Mouse (Mus musculus): ENCODE measurements at regions not wholly inside any gene's neighbourhood (a gene's known extent, or its start where the extent isn't known, plus 50 kb on each side); places are given as distances from the start of the nearest gene placed in this dataset.

DNA sequence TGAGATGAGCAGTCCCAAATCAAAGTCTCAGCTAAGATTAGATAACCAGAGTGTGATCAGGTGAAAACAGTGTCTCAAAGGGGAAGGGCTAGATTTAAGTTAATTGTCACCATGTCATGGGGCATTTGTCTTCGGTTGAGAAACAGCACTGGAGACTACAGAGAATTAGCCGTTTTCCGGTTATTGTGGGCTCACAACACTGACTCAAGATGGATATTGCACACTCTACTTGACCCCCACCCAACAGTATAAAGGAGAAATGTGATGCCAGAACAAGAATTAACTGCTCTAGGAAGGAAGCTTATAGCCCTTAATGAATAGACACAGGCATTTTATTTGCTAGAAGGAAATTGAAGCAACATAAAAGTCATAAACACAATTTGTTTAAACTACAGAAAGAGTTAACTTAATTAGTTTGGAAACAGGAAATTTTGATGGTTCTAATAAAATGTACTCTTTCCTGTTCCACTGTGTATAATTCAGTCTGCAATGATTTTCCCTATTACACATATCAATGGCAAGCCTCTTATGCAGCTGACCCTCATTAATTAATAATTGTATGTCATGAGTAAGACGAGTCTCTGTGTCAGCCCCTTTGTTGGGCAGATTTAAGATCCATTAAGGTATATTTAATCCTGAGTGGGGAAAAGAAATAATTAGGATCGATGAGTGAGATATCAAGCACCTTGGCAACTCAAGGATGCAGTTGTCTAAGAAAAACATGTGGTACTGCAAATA lies 277.4 kb upstream of the Tmeff2 start:
- no peak for DNase-seq (ENCODE audit: low read depth, low spot score)

DNA sequence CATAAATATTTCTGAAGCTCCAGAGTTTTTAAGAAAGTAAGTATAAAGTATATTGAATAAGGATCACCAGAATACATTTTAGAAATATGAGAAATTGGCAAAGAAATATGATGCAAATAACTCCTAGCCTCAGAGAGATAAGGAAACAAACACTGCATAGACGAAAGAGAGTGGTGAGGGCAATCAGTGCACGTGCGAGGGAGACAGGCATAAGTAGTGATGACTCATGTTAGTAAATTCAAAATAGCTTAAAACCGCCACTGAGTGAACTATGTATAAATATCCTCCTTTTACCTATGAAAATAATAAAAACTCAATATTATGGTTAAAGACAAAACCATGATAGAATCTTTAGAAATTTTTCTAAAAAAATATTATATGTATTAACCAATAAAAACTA lies 271.4 kb upstream of the Tmeff2 start:
- no peak for DNase-seq (ENCODE audit: low read depth, low spot score)

DNA sequence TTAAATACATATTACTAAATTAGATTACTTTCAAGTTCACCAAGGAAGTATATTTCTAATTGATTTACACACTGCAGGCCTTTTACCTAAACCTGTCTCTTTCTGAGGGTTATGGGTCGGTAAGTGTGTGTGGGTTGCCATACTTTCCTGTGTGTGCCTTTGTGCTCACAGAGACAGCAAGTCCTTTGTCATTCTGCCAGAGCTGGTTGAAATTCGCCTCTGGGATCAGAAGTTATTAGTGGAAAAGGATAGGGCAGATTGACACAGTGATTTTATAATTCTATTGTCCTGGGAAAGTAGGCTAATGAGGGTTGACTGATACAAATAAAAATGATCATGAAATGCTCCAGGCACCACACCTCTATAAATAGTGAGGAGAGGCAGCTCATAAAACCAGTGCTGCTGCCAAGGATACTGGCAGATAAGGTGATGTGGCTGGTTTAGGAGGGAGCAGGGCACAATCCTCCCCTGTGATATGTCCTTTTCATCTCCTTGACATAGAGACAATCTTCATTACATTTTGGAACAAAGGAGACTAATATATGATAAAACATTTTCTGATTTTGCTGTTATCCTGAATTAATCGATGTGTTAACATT lies 270.9 kb upstream of the Tmeff2 start:
- DNase-seq (ENCODE audit: low read depth, low spot score) = no peak

DNA sequence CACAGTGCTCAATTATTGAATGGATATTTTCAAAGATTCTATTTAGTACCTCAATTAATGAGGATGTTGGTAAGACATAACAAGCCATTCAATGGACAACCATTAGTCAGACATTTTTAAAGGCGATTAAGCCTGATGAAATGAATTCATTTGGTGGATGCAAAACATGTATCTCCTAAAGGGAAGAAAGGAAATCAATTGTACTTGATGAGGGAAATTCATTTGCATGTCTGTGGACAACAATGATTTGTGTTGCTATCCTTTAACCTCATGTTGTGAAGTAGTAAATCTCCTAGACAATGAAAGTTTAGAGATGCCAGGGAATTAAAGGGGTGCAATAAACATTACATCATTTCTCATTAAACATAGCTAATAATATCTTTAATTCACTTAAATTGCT lies 262.5 kb upstream of the Tmeff2 start:
- no peak for DNase-seq (ENCODE audit: low read depth, low spot score)

DNA sequence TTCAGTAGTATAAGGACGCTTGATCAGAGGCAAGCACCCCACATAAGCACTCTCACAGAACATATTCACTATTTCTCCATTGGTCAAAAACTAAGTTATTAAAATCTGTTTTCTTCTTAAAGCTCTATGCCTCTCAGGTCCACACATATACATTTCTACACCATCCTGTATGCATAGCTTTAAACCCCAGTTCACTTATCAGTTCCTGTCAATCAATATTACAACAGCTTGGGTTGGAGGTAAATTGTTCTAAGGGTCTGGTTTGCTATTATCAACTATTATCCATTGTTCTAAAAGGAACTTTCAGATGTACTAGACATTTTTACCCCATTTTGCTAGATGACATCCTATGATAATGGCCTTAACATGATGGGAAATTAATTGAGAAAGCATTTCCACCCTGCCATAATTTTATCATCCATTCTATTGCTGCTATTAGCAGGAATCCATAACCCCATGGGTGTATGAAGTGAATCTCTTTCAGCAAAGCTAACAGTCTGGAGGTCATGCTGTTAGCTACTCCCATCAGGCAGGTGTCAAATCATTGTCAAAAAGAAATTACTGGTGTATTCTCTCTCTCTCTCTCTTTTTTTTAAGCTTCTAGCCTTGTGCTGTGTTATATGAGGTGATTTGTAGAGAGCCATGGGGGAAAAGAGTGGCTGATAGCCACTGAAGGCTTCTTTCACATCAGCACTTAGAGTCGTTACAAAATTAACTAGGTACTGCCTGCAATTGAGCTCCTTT lies 253.3 kb upstream of the Tmeff2 start:
- DNase-seq (ENCODE audit: low read depth, low spot score) = no peak

DNA sequence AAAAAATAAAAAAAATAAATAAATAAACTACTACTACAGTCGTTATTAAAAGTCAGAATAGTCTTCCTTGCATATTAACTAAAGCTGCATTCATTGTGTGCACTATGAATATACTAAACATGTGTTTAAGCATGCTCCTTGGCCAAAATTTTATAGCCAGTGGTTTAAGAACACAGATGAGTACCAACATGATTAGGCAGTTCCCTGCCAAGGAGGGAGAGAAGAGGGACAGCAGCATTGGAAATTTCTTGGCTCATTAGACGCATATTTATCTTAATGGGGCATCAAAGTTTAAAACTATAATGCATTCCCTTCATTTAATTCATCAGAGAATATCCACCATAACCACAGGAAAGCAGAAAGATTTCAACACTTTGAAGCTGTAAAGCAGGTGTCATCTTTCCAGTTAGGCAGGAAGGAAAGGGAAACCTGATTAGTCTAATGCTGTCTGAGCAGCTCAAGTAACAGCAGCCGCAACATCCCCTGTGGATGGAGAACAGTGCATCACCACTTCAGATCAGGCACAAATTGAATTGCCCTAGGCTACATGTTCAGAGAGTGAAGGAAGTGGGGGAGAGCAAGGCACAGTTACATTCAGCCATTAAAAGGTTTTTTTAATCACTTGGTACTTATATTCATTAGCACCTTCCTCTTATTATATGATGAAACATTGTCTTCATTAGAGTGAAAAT lies 248.3 kb upstream of the Tmeff2 start:
- DNase-seq (ENCODE audit: low read depth, low spot score) = no peak

DNA sequence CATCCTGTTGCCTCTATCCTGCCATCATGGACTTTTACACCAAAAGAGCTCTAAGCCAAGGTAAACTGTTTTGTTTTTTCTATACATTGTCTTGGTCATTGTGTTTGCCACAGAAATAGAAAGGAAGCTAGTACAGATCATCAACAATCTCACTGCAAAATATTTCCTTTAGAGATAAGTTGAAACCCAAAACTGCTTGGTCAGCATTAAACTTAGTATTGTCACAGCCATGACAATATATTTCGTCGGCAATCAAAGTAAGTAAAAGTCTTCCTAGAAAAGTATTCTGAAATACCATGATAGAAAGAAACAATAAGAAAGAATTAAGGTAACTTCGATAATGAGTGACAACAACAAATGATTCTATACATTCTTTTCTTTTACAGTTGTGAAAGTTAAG lies 235.3 kb upstream of the Tmeff2 start:
- no peak for DNase-seq (ENCODE audit: low read depth, low spot score)

DNA sequence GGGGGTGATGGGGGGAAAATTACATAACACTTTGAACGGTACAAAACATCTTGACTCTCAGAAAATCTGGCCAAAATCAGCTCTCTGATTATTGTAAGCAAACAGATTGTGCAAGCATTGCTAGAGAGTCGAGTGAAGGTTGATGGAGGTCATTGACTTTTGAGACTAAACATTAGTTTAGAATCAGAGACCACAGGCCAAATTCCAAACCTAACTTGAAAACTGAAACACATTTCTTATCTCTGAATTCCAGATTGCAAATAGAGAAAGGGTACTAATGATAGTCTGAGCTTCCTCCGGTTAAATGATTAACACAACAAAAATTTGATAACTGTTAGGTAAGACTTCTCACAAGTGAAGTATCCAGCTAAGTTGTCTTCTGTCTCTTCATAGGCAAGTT lies 217.5 kb upstream of the Tmeff2 start:
- no peak for DNase-seq (ENCODE audit: low read depth, low spot score)

DNA sequence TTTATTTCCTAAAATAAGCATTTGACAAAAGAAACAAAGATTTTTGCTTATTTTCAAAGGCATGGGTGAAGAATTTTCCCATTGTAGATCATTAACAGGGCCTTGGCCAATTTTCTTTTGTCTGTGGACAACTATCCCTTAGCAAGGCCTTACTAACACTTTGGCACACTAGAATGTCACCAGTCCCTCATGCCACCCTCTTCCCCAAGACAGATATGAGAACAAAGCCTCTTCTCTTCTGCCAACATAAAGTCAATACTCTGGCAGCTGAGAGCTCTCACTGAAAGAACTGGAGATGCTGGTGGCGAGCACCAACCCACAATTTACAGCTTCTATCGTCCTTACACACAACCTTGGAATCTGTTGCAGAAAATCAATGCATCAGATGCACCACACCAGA lies 215.1 kb upstream of the Tmeff2 start:
- DNase-seq (ENCODE audit: low read depth, low spot score) = no peak

DNA sequence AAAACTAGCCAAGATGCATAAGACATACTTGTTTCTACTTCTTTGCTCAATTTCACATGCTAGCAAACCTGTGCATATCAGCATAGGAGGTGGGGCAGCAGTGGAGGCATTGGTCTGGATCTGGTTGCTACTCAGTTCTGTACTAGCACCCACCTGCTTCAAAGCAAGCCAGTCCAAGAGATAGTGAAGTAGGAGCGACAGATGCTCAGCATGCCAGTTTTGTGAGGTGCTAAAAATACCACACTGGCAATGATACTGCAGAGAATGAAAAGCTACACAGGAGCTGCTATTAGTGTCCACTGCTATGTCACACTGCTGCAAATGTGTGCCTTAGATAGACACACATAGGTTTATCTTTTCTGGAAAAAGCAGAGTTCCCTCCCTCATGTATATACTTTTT lies 203.5 kb upstream of the Tmeff2 start:
- DNase-seq (ENCODE audit: low read depth, low spot score) = no peak

DNA sequence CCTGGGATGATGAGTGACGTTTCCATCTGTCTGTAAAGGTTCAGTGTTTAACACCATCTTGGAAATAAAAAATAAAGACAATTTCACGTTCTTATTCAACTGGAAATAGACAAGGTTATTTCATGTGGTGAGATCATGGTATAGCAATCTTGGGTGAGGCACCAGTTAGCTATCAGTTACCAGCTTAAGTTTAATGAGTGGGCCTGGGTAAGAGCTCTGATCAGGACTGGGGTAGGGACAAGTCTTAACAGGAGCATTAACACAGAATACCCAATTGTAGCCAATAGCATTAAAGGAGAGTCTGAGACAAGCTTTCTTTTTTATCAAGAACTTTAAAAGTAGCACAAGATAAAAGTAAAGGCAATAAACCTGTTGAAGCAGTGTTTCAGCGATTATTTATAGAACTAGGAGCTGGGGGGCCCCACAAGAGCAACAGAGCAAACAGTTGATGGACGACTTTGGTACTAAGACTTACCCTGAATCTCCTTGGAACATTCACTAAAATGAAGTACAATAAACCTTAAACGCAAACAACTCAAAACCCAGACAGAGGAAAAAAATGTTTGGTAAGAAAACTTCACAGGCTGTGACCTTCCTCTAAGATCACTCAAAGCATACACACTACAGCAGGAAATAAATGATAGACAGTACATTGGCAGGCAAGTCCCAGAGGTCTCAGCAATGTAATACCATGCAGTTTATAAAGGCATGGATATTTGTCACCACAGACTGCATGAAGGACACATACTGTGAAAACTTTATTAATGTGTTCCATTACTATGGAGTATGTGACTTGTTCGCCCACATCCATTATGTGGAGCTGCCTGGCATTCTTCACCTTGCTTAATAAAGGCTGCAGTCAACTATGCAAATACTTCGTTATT lies 202.9 kb upstream of the Tmeff2 start:
- DNase-seq (ENCODE audit: low read depth, low spot score) = no peak

DNA sequence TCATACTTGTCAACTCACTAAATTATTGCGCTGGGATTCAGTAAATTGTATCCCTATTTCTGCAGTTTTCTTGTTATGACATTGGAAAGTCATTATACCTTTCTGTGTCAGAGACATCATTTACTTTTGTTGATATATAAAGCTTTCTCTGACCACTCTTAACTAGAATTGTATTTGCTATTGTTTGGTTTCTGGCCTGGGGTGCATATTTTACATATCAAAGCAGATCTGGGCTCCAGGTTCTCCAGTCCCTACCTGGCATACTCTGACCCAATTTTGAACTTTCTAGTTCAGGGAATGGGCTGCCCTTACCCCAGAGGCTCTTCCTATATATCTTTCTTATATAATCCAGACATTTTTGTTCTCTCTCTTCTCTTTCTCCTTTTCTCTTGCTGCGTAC lies 195.8 kb upstream of the Tmeff2 start:
- no peak for DNase-seq (ENCODE audit: low read depth, low spot score)

DNA sequence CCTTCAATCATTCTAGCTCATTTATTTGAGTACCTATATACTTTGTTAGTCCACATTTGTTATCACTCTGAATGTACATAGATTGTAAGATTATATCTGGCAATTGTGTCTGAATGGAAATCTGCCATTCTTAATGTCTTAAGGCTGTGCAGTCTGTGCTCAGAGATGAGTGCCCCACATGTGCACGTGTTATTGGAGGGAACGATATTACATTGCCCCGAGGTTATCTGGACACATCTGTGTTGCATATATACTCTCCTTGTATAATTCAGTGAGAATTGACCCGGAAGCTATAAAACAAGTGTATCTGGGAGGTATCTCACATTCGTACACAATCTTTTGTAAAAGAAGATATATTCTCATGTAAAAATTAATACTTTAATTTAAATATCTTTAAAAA lies 155.4 kb upstream of the Tmeff2 start:
- DNase-seq (ENCODE audit: low read depth, low spot score) = no peak

DNA sequence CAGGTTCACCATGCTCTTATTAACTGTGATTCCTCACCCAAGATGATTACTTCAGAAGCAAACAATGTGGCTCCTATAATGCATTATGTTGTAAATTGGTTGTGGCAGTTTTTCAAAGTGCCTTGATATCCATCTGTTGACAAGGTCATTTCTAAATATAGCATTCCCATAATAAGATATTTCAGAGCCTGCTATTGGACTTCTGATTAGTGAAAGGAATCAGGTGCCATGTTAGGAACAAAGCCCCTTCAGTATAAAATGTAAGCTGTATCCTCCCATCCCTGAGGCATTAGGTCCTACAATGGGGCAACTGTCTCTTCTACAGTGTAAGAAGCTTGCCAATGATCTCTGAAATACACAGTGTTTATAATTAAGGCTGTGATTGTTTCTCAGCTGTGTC lies 130.2 kb upstream of the Tmeff2 start:
- DNase-seq (ENCODE audit: low read depth, low spot score) = no peak

DNA sequence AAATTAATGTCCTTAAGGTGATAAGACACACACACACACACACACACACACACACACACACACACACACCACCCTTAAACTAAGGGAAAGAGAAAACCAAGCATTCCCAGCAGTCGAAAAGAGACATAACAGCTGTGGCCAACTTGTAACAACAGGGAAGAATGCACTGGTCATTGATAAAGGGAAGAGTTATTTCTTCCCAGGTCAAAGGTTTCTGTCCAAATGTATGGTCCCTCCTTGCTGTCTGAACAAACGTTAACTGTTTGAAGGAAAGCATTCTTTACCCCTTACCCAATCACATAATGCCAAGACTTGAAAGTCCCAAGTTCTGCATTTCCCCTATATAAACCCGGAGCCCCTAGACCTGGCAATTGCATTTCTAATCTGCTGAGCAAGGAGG lies 105.2 kb upstream of the Tmeff2 start:
- DNase-seq (ENCODE audit: low read depth, low spot score) = no peak

DNA sequence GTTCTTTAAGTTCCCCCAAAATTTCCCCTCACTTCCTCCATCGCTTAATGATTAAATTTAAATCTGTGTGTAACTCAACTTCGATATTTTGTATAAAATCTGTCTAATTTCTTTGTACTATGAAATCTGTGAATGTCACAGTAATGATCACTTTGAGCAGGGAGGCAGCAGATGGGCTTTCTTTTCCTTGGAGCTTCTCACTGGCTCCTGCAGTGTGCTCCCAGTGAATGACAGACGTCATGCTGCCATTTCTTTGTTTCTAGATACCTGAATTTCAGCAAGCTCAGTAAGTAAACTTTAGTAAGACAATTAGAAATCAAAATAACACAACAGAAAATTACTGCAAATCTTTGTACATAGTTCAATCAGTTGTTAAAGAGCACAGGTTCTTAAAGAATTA lies 102.3 kb upstream of the Tmeff2 start:
- DNase-seq (ENCODE audit: low read depth, low spot score) = no peak

DNA sequence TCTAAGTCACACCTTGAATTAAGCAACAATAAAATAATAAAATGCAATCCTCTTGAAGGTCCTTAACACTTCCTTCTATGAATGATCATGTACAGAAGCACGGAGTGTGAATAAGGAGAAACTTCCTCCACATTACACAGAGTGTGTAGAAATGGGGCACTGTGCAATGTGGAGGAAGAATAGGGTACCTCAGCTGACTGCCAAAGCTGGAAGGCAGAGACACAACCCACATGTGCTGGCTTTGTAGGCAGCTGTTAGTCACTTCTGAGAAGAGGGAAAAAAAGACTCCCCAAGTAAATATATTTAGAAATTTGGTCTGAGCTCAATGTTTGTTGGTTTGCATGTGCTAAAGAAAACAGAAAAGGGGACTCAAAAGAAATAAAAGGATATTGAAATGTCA lies 94.1 kb upstream of the Tmeff2 start:
- DNase-seq (ENCODE audit: low read depth, low spot score) = no peak

DNA sequence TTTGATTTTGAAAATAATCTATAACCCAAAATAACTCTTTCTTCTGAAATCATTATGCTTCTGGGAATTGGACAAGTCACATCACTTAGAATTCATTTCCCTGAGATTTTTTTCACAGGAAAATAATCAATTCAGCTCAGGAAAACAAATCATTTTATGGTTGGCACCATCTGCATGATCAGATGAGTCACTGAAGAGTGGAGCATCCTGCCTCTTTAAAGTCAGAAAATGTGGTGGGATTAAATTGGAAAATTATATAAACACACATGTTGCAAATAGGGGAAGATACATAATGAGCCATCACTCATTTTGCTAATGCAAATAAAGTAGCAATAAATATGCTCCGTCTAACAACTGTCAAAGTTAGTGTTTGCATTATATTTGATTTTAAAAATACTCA lies 93.6 kb upstream of the Tmeff2 start:
- DNase-seq (ENCODE audit: low read depth, low spot score) = no peak

DNA sequence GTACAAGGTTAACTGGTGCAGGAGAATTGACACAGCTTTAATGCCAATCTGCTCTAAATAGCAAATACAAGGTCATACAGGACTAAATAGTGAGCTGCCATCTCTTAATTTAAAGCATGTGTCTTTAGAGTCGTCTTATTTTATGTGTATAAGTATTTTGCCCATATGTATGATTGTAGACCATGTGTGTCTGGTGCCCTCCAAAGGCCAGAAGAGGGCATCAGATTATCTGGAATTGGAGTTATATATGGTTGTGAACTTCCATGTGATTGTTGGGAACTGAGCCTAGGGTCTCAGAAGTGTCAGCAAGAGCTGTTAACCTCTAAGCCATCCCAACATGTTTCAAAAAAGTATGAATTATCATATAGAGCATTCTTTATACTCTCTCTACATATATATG lies 68.8 kb upstream of the Tmeff2 start:
- peak; percentile 10 for DNase-seq (ENCODE audit: low read depth, low spot score)

DNA sequence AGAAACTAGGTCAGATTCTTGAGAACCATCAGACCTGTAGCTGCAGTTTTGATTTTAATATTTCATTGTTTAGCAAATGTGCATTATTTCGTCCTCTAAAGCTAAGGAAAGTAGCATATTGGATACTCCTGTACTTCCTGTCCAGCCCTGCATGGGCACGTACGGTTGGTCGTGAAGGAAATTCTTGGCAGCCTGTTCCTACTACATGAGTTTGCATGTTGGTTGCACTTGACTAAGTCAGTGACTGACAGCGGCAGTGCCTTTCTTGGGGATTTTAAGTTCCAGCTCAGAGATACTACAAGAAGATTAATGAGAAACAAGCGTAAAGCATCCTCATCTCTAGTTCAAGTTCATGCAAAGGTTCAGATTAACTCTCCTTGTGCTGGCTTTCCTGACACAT lies 64.3 kb upstream of the Tmeff2 start:
- DNase-seq (ENCODE audit: low read depth, low spot score) = no peak

DNA sequence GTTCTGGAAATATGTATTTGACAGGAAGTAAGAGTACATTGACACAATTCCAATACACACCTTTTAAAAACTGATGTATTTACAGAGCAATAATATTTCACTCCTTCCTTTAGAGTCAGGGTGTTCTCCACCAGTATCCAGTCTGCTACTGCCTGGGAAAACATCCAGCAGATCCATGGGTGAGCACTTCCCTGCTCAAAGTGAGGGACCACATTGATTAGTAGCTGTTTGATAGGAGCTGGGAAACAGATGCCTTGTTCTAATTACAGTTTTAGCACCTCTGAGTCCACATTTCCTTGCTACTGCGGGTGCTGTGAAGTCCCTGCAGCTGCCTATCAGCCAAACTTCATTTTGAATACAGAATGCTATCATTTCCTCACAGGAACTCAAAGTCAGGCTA lies 53.3 kb upstream of the Tmeff2 start:
- DNase-seq (ENCODE audit: low read depth, low spot score) = no peak

All from A20 (cell line).